Mouse (Mus musculus) ovary, adult 18-20 months (tissue): ENCODE results near the gene Cbx7.
A peak's percentile ranks its signal among the peaks of the same experiment; 100 is the strongest.
"Not testable (repeated sequence)": the region's sequence is repeated elsewhere in the genome, so short reads cannot be mapped to it uniquely, and the experiment has no call there.

Experiments used
- DNase-seq: peaks from one replicate; pipeline ENCODE4 v3.0.0; 2022; ENCODE audit warnings: low spot score, mixed read lengths

Gene Cbx7

GRCm38 (mm10) chr15:79919787-79920186, 51.1 kb downstream of the Cbx7 start:
- DNase-seq = no peak

DNA sequence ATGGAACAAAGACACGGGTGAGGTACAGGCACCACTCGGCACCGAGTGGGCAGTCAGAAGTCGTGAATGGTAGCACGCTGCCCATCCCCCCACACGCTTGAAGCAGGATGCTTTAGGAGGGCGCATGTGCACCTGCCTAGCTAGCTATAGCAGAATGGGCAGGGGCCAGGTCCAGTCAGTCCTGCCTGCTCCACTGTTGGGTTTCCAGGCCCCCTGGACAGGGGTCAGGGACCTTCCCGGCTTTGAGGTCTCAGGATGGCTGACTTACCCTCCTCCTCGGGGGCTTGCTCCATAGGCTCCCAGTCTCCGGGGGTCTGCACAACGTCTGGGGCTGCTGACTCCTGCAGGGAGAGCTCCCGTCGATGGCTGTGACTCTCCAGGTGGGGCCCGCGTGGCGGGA, 52.4 kb downstream of the Cbx7 start:
- DNase-seq = no peak

GRCm38 (mm10) chr15:79917111-79917720, 53.7 kb downstream of the Cbx7 start:
- DNase-seq = no peak

DNA sequence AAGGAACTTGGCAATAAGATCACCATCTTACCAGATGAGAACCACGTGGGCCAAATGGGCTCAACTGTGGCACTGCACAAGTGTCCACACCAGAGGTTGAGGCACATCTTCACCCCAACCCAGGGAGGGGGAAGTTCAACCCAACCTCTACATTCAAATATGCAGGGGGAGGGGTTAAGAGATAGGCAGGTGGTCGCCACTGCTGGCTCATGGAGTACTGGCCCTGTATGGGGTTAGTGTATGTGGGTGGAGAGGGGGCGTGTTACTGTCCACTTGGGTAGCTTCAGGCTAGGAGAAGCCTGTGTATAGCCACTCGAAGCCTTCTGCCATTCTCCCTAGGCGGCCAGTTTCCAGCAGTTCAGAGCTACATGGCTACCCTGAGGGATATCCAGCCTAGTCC, 54.8 kb downstream of the Cbx7 start:
- DNase-seq = no peak

- DNase-seq = no peak
These were observed 56.6 kb downstream of the Cbx7 start for GRCm38 (mm10) chr15:79914357-79914756.

GRCm38 (mm10) chr15:79913761-79914346, 57.1 kb downstream of the Cbx7 start:
- no peak for DNase-seq

GRCm38 (mm10) chr15:79911339-79911738, 59.6 kb downstream of the Cbx7 start:
- no peak for DNase-seq

DNA sequence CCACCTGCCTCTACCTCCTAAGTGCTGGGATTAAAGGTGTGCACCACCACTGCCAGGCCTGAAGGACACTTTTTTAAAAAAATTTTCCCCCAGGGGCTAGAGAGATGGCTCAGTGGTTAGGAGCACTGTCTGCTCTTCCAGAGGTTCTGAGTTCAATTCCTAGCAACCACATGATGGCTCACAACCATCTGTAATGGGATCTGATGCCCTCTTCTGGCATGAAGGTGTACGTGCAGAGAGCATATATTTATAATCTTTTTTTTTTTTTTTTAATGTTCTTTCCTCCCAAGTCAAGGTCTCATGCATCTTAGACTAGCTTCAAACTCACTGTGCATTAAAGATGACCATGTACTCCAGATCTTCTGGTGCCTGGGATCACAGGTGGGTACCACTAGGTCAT, 60.1 kb downstream of the Cbx7 start:
- DNase-seq = not testable (repeated sequence)

GRCm38 (mm10) chr15:79909006-79909405, 61.9 kb downstream of the Cbx7 start:
- DNase-seq = not testable (repeated sequence)

- DNase-seq = no peak
These were observed 64.1 kb downstream of the Cbx7 start for GRCm38 (mm10) chr15:79906855-79907254.

DNA sequence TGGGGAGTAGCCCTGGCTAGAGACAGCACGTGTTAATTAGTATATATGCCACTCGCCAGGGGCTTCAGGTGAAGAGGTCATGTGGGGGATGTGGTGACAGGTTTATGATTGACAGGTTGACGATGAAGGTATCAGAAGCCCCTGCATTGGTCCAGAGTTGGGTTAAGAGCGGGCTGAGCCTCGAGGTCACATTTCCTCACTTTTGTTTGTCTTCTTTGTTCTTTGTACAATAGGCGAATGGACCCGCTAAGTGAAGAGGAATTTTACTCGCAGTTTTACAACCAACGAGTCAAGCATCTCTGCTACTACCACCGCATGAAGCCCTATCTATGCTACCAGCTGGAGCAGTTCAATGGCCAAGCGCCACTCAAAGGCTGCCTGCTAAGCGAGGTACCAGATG, 65.7 kb downstream of the Cbx7 start:
- DNase-seq = no peak

DNA sequence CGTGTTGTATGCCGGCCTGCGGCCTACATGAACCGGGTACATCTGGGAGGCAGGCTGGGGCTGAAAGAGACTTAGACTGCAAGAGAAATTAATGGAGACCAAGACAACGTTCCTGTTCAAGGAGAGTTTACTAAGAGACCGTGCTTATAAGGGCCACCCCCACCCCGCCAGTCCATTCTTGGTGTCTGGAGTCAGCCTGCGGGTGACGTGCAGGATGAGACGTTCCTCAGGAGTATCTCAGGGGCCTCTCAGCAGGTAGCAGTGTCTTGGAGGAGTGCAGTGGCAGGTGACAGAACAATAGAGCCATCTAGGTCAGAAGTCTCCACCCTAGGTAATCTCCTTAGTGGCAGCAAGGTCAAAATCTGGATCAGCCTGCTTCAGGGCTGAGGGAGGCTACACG, 66.2 kb downstream of the Cbx7 start:
- DNase-seq = not testable (repeated sequence)

GRCm38 (mm10) chr15:79903963-79904362, 67.0 kb downstream of the Cbx7 start:
- DNase-seq = no peak

DNA sequence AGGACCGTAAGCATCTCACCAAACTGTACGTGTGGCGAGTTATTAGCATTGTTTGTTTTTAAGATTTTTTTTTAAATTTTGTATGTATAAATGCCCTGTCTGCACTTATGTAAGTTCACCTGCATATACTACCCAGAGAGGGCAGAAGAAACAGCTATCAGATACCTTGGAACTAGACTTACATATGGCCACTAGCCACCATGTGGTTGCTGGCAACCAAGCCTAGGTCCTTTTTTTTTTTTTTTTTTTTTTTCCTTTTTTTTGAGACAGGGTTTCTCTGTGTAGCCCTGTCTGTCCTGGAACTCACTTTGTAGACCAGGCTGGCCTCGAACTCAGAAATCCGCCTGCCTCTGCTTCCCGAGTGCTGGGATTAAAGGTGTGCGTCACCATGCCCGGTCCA, 67.8 kb downstream of the Cbx7 start:
- DNase-seq = not testable (repeated sequence)

DNA sequence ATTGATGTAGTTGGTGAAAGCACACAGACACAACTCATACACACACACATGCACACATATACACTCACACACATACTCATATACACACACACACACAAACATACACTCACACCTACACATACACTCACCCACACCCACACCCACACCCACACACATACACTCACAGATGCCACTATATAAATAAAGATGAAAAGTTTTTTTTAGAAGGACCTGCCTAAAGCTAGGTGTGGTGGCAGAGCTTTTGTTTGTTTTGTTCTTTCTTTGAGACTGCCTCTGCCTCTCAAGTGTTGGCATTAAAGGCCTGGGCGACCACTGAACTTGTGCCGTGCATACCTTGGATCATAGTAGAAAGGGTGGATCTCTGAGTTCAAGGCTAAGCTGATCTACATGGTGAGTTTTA, 69.5 kb downstream of the Cbx7 start:
- no peak for DNase-seq

GRCm38 (mm10) chr15:79900751-79901150, 70.2 kb downstream of the Cbx7 start:
- DNase-seq = peak; percentile 26

DNA sequence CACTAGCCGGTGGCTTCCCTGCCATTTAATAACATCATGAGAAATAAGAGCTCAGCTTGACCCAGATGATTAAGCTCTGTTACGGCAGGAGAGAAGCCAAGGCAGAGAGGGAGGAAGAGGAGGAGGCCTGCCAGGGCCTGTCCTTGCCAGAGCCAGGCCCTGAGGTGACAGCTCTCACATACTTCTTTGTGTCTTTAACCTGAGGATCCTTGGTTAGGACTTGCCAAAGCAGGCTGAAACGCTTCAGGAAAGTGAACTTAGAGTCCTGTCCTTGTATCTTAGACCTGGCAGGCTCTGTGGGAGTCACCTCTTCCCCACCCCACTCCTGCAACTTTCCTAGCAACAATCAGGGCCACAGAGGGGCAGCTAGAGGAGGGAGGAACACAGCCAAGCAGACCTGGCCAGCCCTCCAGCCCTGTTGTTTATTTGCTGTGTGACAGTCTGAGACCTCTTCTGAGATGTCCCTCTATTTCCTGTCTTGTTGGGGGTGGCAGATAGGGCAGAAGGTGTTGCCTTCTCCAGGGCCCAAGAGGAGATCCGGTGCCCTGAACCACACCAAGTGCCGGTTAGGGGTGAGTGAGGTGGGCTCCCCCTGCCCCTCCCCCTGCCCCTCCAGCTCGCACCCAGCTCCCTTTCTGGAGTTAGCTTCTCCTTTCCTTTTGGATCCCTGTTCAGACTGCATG, 71.0 kb downstream of the Cbx7 start:
- no peak for DNase-seq

DNA sequence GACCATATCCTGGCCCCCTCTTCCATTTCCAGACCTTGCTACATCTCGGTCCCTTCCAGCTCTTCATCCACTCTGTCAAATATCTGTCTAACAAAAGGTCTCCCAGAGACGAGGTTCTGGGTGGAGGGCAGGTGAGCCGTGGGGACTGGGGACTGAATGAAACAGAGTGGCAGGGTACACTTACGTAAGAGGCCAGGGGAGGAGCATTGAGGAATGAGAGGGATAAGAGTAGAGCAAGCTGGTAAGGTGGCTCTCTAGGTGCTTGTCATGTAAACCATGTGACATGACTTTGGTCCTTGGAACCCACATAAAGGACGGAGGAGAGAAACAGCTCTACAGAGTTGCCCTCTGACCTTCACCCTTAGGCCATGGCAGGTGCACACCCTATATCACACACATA, 71.9 kb downstream of the Cbx7 start:
- DNase-seq = no peak

GRCm38 (mm10) chr15:79896080-79896725, 74.7 kb downstream of the Cbx7 start:
- DNase-seq = no peak

DNA sequence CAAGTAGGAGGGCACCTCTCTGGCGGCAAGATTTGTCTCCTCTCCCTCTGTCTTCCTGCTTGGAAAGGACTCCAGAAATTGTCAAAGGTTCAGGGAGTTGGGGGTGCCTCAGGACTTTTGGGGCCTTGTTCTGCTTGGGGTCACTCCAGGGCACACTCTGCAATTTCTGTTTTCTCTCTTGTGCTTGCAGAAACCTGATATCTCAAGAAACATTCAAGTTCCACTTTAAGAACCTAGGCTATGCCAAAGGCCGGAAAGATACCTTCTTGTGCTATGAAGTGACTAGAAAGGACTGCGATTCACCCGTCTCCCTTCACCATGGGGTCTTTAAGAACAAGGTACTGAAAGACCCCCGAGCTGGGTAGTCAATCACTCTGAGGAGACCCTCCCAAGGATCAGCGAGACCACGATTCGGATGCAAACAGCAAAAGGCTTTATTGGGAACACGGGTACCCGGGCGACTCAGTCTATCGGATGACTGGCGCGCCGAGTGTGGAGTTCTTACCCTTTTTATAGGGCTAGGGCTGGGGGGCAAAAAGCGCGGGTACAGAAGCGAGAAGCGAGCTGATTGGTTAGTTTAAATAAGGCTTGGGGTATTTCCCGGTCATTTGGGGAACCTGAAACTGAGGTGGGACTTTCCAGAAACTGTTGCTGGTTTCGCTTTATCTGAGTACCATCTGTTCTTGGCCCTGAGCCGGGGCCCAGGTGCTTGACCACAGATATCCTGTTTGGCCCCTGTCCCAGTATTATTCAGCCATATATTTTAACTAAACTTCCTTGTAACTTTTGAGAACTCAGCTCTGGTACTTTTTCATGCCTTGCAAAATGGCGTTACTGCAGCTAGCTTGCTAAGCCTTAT, 75.5 kb downstream of the Cbx7 start:
- DNase-seq = not testable (repeated sequence)

GRCm38 (mm10) chr15:79894343-79894742, 76.6 kb downstream of the Cbx7 start:
- no peak for DNase-seq

DNA sequence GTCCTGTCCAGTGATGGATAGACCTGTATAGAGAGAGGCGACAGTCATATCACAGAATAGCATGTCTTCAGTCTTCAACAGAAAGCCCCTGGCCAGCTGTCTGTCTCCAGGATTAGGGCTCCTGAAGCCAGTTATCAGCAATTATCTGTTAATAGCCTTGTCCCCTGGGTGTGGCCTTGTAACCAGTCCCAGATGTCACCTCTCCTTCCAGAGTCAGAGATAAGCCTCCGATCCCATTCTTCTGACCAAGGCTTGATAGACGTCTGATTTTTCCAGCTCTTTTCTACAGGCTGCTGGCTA, 77.1 kb downstream of the Cbx7 start:
- DNase-seq = no peak
